Mouse (Mus musculus): ENCODE measurements around the gene Fam196b. TPM values are rescaled to one million over a fixed set of nuclear protein-coding genes. Genes with fewer than 3 reads are reported as not detected.

Gene Fam196b
- polyA plus RNA-seq, 1 experiment from 2014 or later = 0.11 TPM

GRCm38 (mm10) chr11:34406850-34407249 is 92.2 kb downstream of the Fam196b start:
- Histone ChIP-seq H3K4me1 (ENCODE audit: control insufficient read depth, low read depth, low read length) (no peaks in the 10 kb centered on the region), H3K4me2 (ENCODE audit: low read depth, low read length) (no peak overlapping the region), H3K27ac (ENCODE audit: low read length) (no peak overlapping the region), H3K9ac (ENCODE audit: low read depth, low read length) (no peak overlapping the region), H3K9me3 (replicated peaks; ENCODE audit: control insufficient read depth, low read length) (no peaks in the 10 kb centered on the region), H3K27me3 (ENCODE audit: control insufficient read depth, insufficient read depth, low read depth, low read length) (no peaks in the 10 kb centered on the region), H3K4me3 (ENCODE audit: low read depth, low read length) (no peak overlapping the region), H3K36me3 (ENCODE audit: control insufficient read depth, insufficient read depth) (no peaks in the 10 kb centered on the region)
- WGBS (ENCODE audit: insufficient replicate concordance) = 42% methylated on average over 5 of the region's 5 CpGs
- ATAC-seq (ENCODE audit: low read depth) = no peak

DNA sequence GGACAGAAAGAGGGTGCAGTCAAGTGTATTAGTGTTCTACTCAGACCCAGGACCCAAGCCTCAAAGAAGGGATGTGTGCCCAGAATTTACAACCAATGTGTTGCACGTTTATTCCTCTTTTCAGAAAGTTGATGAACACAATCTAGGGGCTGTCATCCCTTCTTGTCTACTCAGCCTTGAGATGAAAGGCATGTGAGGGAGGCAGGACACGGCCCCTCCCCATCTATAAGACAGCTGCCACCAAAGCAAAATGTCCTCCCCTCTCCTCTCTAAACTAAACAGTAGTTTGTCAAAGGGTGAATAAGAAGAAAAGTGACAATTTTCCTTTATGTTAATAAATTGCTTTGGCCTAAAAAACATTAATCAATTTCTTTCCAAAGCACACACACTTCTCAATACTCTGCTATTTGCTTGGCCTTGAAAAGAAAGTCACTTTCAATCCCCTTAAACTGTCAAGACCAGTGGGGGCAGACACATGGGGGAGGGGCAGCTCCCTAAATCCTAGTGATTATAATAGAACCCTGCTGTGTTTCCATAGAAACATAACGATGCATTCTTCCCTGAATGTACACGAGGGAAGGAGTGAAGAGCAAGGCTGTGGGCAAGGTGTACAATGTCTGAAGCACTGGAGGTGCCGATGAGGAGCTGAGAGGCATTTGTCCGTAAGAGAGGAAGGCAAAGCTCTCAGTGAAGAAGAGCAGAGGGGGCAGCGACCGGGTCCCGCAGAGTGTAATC is 101.4 kb downstream of the Fam196b start:
- no peaks in the 10 kb centered on the region for H3K4me1 ChIP-seq (ENCODE audit: control insufficient read depth, low read depth, low read length)
- no peak for ATAC-seq (ENCODE audit: low read depth)
- H3K27me3 ChIP-seq (ENCODE audit: control insufficient read depth, insufficient read depth, low read depth, low read length) = no peaks in the 10 kb centered on the region
- no peak overlapping the region for H3K4me2 ChIP-seq (ENCODE audit: low read depth, low read length)
- H3K27ac ChIP-seq (ENCODE audit: low read length) = no peak overlapping the region
- H3K36me3 ChIP-seq (ENCODE audit: control insufficient read depth, insufficient read depth) = no peaks in the 10 kb centered on the region
- no peaks in the 10 kb centered on the region for H3K9me3 ChIP-seq (replicated peaks; ENCODE audit: control insufficient read depth, low read length)
- no peak overlapping the region for H3K4me3 ChIP-seq (ENCODE audit: low read depth, low read length)
- 65% methylated on average over 9 of the region's 9 CpGs for WGBS (ENCODE audit: insufficient replicate concordance)
- H3K9ac ChIP-seq (ENCODE audit: low read depth, low read length) = no peak overlapping the region

DNA sequence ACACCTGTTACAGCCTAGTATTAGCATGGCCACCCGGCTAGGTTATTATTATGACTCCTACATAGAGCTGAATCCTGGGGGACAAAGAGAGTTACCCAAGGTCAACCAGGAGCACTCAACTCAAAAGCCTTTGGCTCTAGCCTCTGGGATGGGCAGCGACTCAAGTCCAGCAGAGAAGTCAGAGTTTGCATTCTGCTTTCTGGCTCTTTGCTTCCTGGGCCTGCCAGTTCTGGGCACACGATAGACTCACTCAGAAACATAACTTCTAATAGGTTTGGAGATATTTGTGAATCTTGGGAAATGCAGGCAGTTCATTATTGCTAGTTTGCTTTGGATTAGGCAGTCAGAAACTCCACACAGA is 102.0 kb downstream of the Fam196b start:
- Histone ChIP-seq H3K4me2 (ENCODE audit: low read depth, low read length) (no peak overlapping the region), H3K9me3 (replicated peaks; ENCODE audit: control insufficient read depth, low read length) (no peaks in the 10 kb centered on the region), H3K9ac (ENCODE audit: low read depth, low read length) (no peak overlapping the region), H3K27me3 (ENCODE audit: control insufficient read depth, insufficient read depth, low read depth, low read length) (no peaks in the 10 kb centered on the region), H3K4me3 (ENCODE audit: low read depth, low read length) (no peak overlapping the region), H3K4me1 (ENCODE audit: control insufficient read depth, low read depth, low read length) (no peaks in the 10 kb centered on the region), H3K27ac (ENCODE audit: low read length) (no peak overlapping the region), H3K36me3 (ENCODE audit: control insufficient read depth, insufficient read depth) (no peaks in the 10 kb centered on the region)
- WGBS (ENCODE audit: insufficient replicate concordance) = 64% methylated on average over 3 of the region's 3 CpGs
- ATAC-seq (ENCODE audit: low read depth) = no peak

- Histone ChIP-seq H3K27me3 (ENCODE audit: control insufficient read depth, insufficient read depth, low read depth, low read length) (no peaks in the 10 kb centered on the region), H3K27ac (ENCODE audit: low read length) (no peak overlapping the region), H3K9ac (ENCODE audit: low read depth, low read length) (no peak overlapping the region), H3K4me1 (ENCODE audit: control insufficient read depth, low read depth, low read length) (no peaks in the 10 kb centered on the region), H3K9me3 (replicated peaks; ENCODE audit: control insufficient read depth, low read length) (no peaks in the 10 kb centered on the region), H3K4me2 (ENCODE audit: low read depth, low read length) (no peak overlapping the region), H3K4me3 (ENCODE audit: low read depth, low read length) (no peak overlapping the region), H3K36me3 (ENCODE audit: control insufficient read depth, insufficient read depth) (no peaks in the 10 kb centered on the region)
- 75% methylated on average over 6 of the region's 6 CpGs for WGBS (ENCODE audit: insufficient replicate concordance)
- ATAC-seq (ENCODE audit: low read depth) = no peak
These were observed 106.4 kb downstream of the Fam196b start for GRCm38 (mm10) chr11:34421061-34421460.

GRCm38 (mm10) chr11:34424546-34424945 is 109.9 kb downstream of the Fam196b start:
- Histone ChIP-seq H3K9me3 (replicated peaks; ENCODE audit: control insufficient read depth, low read length) (no peaks in the 10 kb centered on the region), H3K27ac (ENCODE audit: low read length) (no peak overlapping the region), H3K4me2 (ENCODE audit: low read depth, low read length) (no peak overlapping the region), H3K4me3 (ENCODE audit: low read depth, low read length) (no peak overlapping the region), H3K4me1 (ENCODE audit: control insufficient read depth, low read depth, low read length) (no peaks in the 10 kb centered on the region), H3K36me3 (ENCODE audit: control insufficient read depth, insufficient read depth) (no peaks in the 10 kb centered on the region), H3K27me3 (ENCODE audit: control insufficient read depth, insufficient read depth, low read depth, low read length) (no peaks in the 10 kb centered on the region), H3K9ac (ENCODE audit: low read depth, low read length) (no peak overlapping the region)
- WGBS (ENCODE audit: insufficient replicate concordance) = 68% methylated on average over 1 of the region's 1 CpGs
- ATAC-seq (ENCODE audit: low read depth) = no peak

- WGBS (ENCODE audit: insufficient replicate concordance) = 65% methylated on average over 5 of the region's 5 CpGs
- Histone ChIP-seq H3K9ac (ENCODE audit: low read depth, low read length) (no peak overlapping the region), H3K27me3 (ENCODE audit: control insufficient read depth, insufficient read depth, low read depth, low read length) (no peaks in the 10 kb centered on the region), H3K4me1 (ENCODE audit: control insufficient read depth, low read depth, low read length) (no peaks in the 10 kb centered on the region), H3K27ac (ENCODE audit: low read length) (no peak overlapping the region), H3K4me3 (ENCODE audit: low read depth, low read length) (no peak overlapping the region), H3K4me2 (ENCODE audit: low read depth, low read length) (no peak overlapping the region), H3K36me3 (ENCODE audit: control insufficient read depth, insufficient read depth) (no peaks in the 10 kb centered on the region), H3K9me3 (replicated peaks; ENCODE audit: control insufficient read depth, low read length) (no peaks in the 10 kb centered on the region)
- no peak for ATAC-seq (ENCODE audit: low read depth)
These were observed 112.6 kb downstream of the Fam196b start for GRCm38 (mm10) chr11:34427212-34427611.

GRCm38 (mm10) chr11:34430940-34431339 is 116.3 kb downstream of the Fam196b start:
- Histone ChIP-seq H3K9ac (ENCODE audit: low read depth, low read length) (no peak overlapping the region), H3K27me3 (ENCODE audit: control insufficient read depth, insufficient read depth, low read depth, low read length) (no peaks in the 10 kb centered on the region), H3K27ac (ENCODE audit: low read length) (no peak overlapping the region), H3K4me2 (ENCODE audit: low read depth, low read length) (no peak overlapping the region), H3K4me3 (ENCODE audit: low read depth, low read length) (no peak overlapping the region), H3K4me1 (ENCODE audit: control insufficient read depth, low read depth, low read length) (no peaks in the 10 kb centered on the region), H3K36me3 (ENCODE audit: control insufficient read depth, insufficient read depth) (no peaks in the 10 kb centered on the region), H3K9me3 (replicated peaks; ENCODE audit: control insufficient read depth, low read length) (no peaks in the 10 kb centered on the region)
- no peak for ATAC-seq (ENCODE audit: low read depth)
- WGBS (ENCODE audit: insufficient replicate concordance) = 78% methylated on average over 4 of the region's 4 CpGs

- Histone ChIP-seq H3K9ac (ENCODE audit: low read depth, low read length) (no peak overlapping the region), H3K9me3 (replicated peaks; ENCODE audit: control insufficient read depth, low read length) (no peaks in the 10 kb centered on the region), H3K36me3 (ENCODE audit: control insufficient read depth, insufficient read depth) (no peaks in the 10 kb centered on the region), H3K27me3 (ENCODE audit: control insufficient read depth, insufficient read depth, low read depth, low read length) (no peaks in the 10 kb centered on the region), H3K4me2 (ENCODE audit: low read depth, low read length) (no peak overlapping the region), H3K27ac (ENCODE audit: low read length) (no peak overlapping the region), H3K4me3 (ENCODE audit: low read depth, low read length) (no peak overlapping the region), H3K4me1 (ENCODE audit: control insufficient read depth, low read depth, low read length) (no peaks in the 10 kb centered on the region)
- 62% methylated on average over 5 of the region's 5 CpGs for WGBS (ENCODE audit: insufficient replicate concordance)
- no peak for ATAC-seq (ENCODE audit: low read depth)
These were observed 116.7 kb downstream of the Fam196b start for GRCm38 (mm10) chr11:34431371-34431770.

- Histone ChIP-seq H3K27ac (ENCODE audit: low read length) (no peak overlapping the region), H3K36me3 (ENCODE audit: control insufficient read depth, insufficient read depth) (no peaks in the 10 kb centered on the region), H3K9me3 (replicated peaks; ENCODE audit: control insufficient read depth, low read length) (no peaks in the 10 kb centered on the region), H3K9ac (ENCODE audit: low read depth, low read length) (no peak overlapping the region), H3K4me2 (ENCODE audit: low read depth, low read length) (no peak overlapping the region), H3K27me3 (ENCODE audit: control insufficient read depth, insufficient read depth, low read depth, low read length) (no peaks in the 10 kb centered on the region), H3K4me1 (ENCODE audit: control insufficient read depth, low read depth, low read length) (no peaks in the 10 kb centered on the region), H3K4me3 (ENCODE audit: low read depth, low read length) (no peak overlapping the region)
- ATAC-seq (ENCODE audit: low read depth) = no peak
- WGBS (ENCODE audit: insufficient replicate concordance) = 51% methylated on average over 2 of the region's 2 CpGs
These were observed 117.4 kb downstream of the Fam196b start for GRCm38 (mm10) chr11:34431978-34432377.

All from liver, embryonic 16.5 days (tissue).